Mouse (Mus musculus) liver, embryonic 14.5 days (tissue): Measurements from ENCODE around the gene Ccnl1. TPM values are rescaled to one million over a fixed set of nuclear protein-coding genes. Genes with fewer than 3 reads are reported as not detected.

Source experiments
- ATAC-seq: fragments of 200-750 bp; cut with Nextera tagmentation; 2 replicates; pipeline ENCODE4 v1.8.0; 2017; ENCODE audit warnings: moderate number of reproducible peaks, mild to moderate bottlenecking, moderate library complexity; ENCODE audit not compliant: insufficient read depth
- DNase-seq, 3 experiments: peaks; one replicate each; pipeline ENCODE4 v3.0.0-alpha.2; 2012 to 2013; ENCODE audit warnings: low read depth in 3 of 3, low spot score in 3 of 3
- H3K27ac ChIP-seq: fragments of 300-500 bp; sonication (generic); 2 replicates; pipeline ENCODE4 v1.5.1; 2014; ENCODE audit warnings: moderate library complexity, mild to moderate bottlenecking, control low read depth, inconsistent platforms
- H3K27me3 ChIP-seq: fragments of 300-500 bp; sonication (generic); 2 replicates; pipeline ENCODE4 v1.6.1; 2014; ENCODE audit warnings: mild to moderate bottlenecking, low read length, moderate library complexity; ENCODE audit not compliant: control insufficient read depth, insufficient read depth
- H3K36me3 ChIP-seq: fragments of 300-500 bp; sonication (generic); replicated peaks from 2 replicates; pipeline ENCODE4 v1.6.1; 2014; ENCODE audit warnings: low read depth; ENCODE audit not compliant: control insufficient read depth, insufficient read depth
- H3K4me1 ChIP-seq, 2 experiments: fragments of 200-500 bp in 1 of 2; fragments of 300-500 bp in 1 of 2; sonication (generic) in 1 of 2; replicated peaks; 2 replicates each; pipeline ENCODE4 v1.6.1; 2012 to 2014; ENCODE audit warnings: antibody characterized with exemption in 1 of 2, inconsistent platforms in 1 of 2, low read length in 1 of 2; ENCODE audit not compliant: control insufficient read depth in 2 of 2, insufficient read depth in 2 of 2
- H3K4me2 ChIP-seq: fragments of 300-500 bp; sonication (generic); 2 replicates; pipeline ENCODE4 v1.6.1; 2014; ENCODE audit warnings: low read depth, mild to moderate bottlenecking, control low read depth, moderate library complexity
- H3K4me3 ChIP-seq, 2 experiments: fragments of 200-500 bp in 1 of 2; fragments of 300-500 bp in 1 of 2; sonication (generic) in 1 of 2; 2 replicates each; pipeline ENCODE4 v1.5.1; 2012 to 2014; ENCODE audit warnings: low read depth in 2 of 2, low read length in 2 of 2, mild to moderate bottlenecking in 2 of 2, control low read depth in 1 of 2, inconsistent platforms in 1 of 2, moderate library complexity in 1 of 2; ENCODE audit not compliant: insufficient read depth in 1 of 2
- H3K9ac ChIP-seq: fragments of 300-500 bp; sonication (generic); replicated peaks from 2 replicates; pipeline ENCODE4 v1.6.1; 2014; ENCODE audit warnings: mild to moderate bottlenecking, control low read depth, moderate library complexity
- H3K9me3 ChIP-seq: fragments of 300-500 bp; sonication (generic); 2 replicates; pipeline ENCODE4 v1.6.1; 2016; ENCODE audit warnings: low read length, mixed read lengths; ENCODE audit not compliant: control insufficient read depth
- CTCF ChIP-seq: IDR thresholded peaks from 2 replicates; pipeline ENCODE4 v1.5.1; 2016; ENCODE audit warnings: antibody characterized with exemption, low read depth, control low read depth
- EP300 ChIP-seq: IDR thresholded peaks from 2 replicates; pipeline ENCODE4 v1.6.1; 2016; ENCODE audit warnings: antibody characterized with exemption, low read depth
- WGBS: fragments of 180-500 bp; shearing (Covaris S2); extraction: QIAGEN DNeasy Blood & Tissue Kit; methylation state at CpG from one replicate; pipeline ENCODE4 v1.1.7; 2014; ENCODE audit not compliant: insufficient replicate concordance; 5-methylcytosine and 5-hydroxymethylcytosine counted together
- polyA plus RNA-seq, 2 experiments: library from polyadenylated mRNA; depleted of rRNA in 1 of 2; stranded (reverse) in 1 of 2; unstranded in 1 of 2; fragments of >200 nt; fragmentation: Nextera tagmentation in 1 of 2; extraction: Ambion mirVana in 1 of 2; gene quantifications; 2 replicates each; pipeline versions ENCODE4 v1.2.1 to v1.2.3; 2012 to 2014

Ccnl1 gene
- polyA plus RNA-seq, 2 experiments, result 41.6 to 45.9 TPM

- DNase-seq (no peak), ATAC-seq (no peak)
- 20% methylated on average over 7 of the region's 7 CpGs for WGBS
- Histone ChIP-seq H3K27ac (no peak overlapping the region), H3K36me3 (no peaks in the 10 kb centered on the region), H3K9me3 (no peaks in the 10 kb centered on the region), H3K9ac (no peak overlapping the region), H3K4me1 (peaks cover 0 to 8% of the 10 kb centered on the region in 2 experiments; a peak in 1 of 4 replicates), H3K4me3 (no peak overlapping the region), H3K4me2 (no peak overlapping the region), H3K27me3 (no peaks in the 10 kb centered on the region)
- no peak for TF ChIP-seq CTCF
- TF ChIP-seq EP300, result no peak
Measured at GRCm38 (mm10) chr3:65905281-65906169, 52.5 kb downstream of the Ccnl1 start.

- H3K27me3 ChIP-seq, result no peaks in the 10 kb centered on the region
- H3K4me2 ChIP-seq, result no peak overlapping the region
- TF ChIP-seq EP300 (no peak), CTCF (no peak)
- no peaks in the 10 kb centered on the region for H3K36me3 ChIP-seq
- H3K4me1 ChIP-seq, result peaks cover 0 to 8% of the 10 kb centered on the region in 2 experiments; a peak in 1 of 4 replicates
- H3K9ac ChIP-seq, result no peak overlapping the region
- 27% methylated on average over 6 of the region's 6 CpGs for WGBS
- DNase-seq, result no peak
- no peak for ATAC-seq
- H3K9me3 ChIP-seq, result no peaks in the 10 kb centered on the region
- no peak overlapping the region for H3K27ac ChIP-seq
- H3K4me3 ChIP-seq, result no peak overlapping the region
Measured at GRCm38 (mm10) chr3:65904711-65905110, 53.3 kb downstream of the Ccnl1 start.

- DNase-seq (no peak), ATAC-seq (no peak)
- Histone ChIP-seq H3K9me3 (no peaks in the 10 kb centered on the region), H3K4me1 (peaks cover 0 to 8% of the 10 kb centered on the region in 2 experiments; a peak in 1 of 4 replicates), H3K27ac (no peak overlapping the region), H3K4me2 (no peak overlapping the region), H3K9ac (no peak overlapping the region), H3K36me3 (no peaks in the 10 kb centered on the region), H3K27me3 (no peaks in the 10 kb centered on the region), H3K4me3 (no peak overlapping the region)
- TF ChIP-seq EP300, result no peak
- no peak for TF ChIP-seq CTCF
- 23% methylated on average over 4 of the region's 4 CpGs for WGBS
Measured at GRCm38 (mm10) chr3:65904106-65904505, 53.9 kb downstream of the Ccnl1 start.

GRCm38 (mm10) chr3:65898598-65899278, 59.3 kb downstream of the Ccnl1 start:
- no peak for TF ChIP-seq CTCF
- TF ChIP-seq EP300, result no peak
- H3K4me2 ChIP-seq, result no peak overlapping the region
- H3K4me3 ChIP-seq, result no peak overlapping the region
- DNase-seq, result no peak
- H3K36me3 ChIP-seq, result no peaks in the 10 kb centered on the region
- no peaks in the 10 kb centered on the region for H3K9me3 ChIP-seq
- no peaks in the 10 kb centered on the region for H3K27me3 ChIP-seq
- H3K27ac ChIP-seq, result no peak overlapping the region
- ATAC-seq, result no peak
- WGBS, result 54% methylated on average over 8 of the region's 8 CpGs
- no peak overlapping the region for H3K9ac ChIP-seq
- peaks cover 7 to 16% of the 10 kb centered on the region in 2 experiments; a peak in 2 of 4 replicates for H3K4me1 ChIP-seq
